Mouse (Mus musculus) hindbrain, embryonic 15.5 days (tissue): ENCODE measurements around the gene Pold3. TPM values are rescaled to one million over a fixed set of nuclear protein-coding genes. Genes with fewer than 3 reads are reported as not detected.

Source experiments
- ATAC-seq: fragments of 200-750 bp; cut with Nextera tagmentation; 2 replicates; pipeline ENCODE4 v1.8.0; 2017; ENCODE audit warnings: low read depth, moderate number of reproducible peaks, moderate TSS enrichment; ENCODE audit not compliant: low FRiP score
- H3K27ac ChIP-seq: fragments of 300-500 bp; sonication (generic); replicated peaks from 2 replicates; pipeline ENCODE4 v1.5.1; 2015; ENCODE audit warnings: mild to moderate bottlenecking, inconsistent platforms
- H3K27me3 ChIP-seq: fragments of 300-500 bp; sonication (generic); 2 replicates; pipeline ENCODE4 v1.6.1; 2015; ENCODE audit warnings: control low read depth, inconsistent platforms
- H3K36me3 ChIP-seq: fragments of 300-500 bp; sonication (generic); 2 replicates; pipeline ENCODE4 v1.6.1; 2015; ENCODE audit warnings: control low read depth, inconsistent platforms
- H3K4me1 ChIP-seq: fragments of 300-500 bp; sonication (generic); replicated peaks from 2 replicates; pipeline ENCODE4 v1.6.1; 2015; ENCODE audit warnings: control low read depth, inconsistent platforms
- H3K4me2 ChIP-seq: fragments of 300-500 bp; sonication (generic); 2 replicates; pipeline ENCODE4 v1.6.1; 2015; ENCODE audit warnings: moderate library complexity, mild to moderate bottlenecking, inconsistent platforms
- H3K4me3 ChIP-seq: fragments of 300-500 bp; sonication (generic); 2 replicates; pipeline ENCODE4 v1.5.1; 2015; ENCODE audit warnings: mild to moderate bottlenecking, inconsistent platforms
- H3K9ac ChIP-seq: fragments of 300-500 bp; sonication (generic); 2 replicates; pipeline ENCODE4 v1.6.1; 2015; ENCODE audit warnings: inconsistent platforms
- H3K9me3 ChIP-seq: fragments of 300-500 bp; sonication (generic); 2 replicates; pipeline ENCODE4 v1.6.1; 2016; ENCODE audit warnings: control low read depth, inconsistent platforms
- WGBS: fragments of 180-500 bp; shearing (Covaris S2); methylation state at CpG from one replicate; pipeline ENCODE4 v1.1.7; 2015; 5-methylcytosine and 5-hydroxymethylcytosine counted together
- polyA plus RNA-seq: library from polyadenylated mRNA; unstranded; fragments of >200 nt; fragmentation: Nextera tagmentation; extraction: Ambion mirVana; gene quantifications from 2 replicates; pipeline ENCODE4 v1.2.1, GENCODE M21; 2015

Gene Pold3
- 44.9 and 45.6 TPM in 2 replicates for polyA plus RNA-seq

DNA sequence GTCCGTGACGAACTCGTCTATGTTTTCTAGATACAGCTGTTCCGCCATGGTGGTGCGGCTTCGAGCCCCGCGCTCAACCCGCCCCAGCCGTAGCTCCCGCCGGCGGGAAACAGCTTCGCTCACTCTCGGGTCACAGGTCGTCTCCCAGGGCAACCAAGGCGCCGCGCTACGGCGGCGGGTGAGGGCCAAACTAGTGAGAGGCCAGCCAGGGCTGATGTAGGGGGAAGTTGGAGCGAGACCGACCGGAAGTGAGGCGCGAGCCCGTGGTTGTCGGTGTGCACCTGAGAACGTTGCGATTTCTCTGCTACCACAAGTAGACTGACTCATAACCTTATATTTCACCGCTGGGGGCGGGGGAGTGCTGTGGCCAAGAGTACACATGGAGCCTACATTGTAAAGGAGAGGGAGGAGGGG, at the start of gene Pold3:
TSS of gene Pold3 (minus strand) at position 190 of the 414 bp plus-strand sequence.
- Histone ChIP-seq H3K36me3 (peaks cover 9% of the 10 kb centered on the region), H3K4me3 (peak within 1 kb of the TSS; percentile 99), H3K9me3 (no peaks in the 10 kb centered on the region), H3K27me3 (no peaks in the 10 kb centered on the region), H3K9ac (peak within 1 kb of the TSS; percentile 93), H3K27ac (peak within 1 kb of the TSS; percentile 88), H3K4me1 (peaks cover 21% of the 10 kb centered on the region), H3K4me2 (peak within 1 kb of the TSS; percentile 91)
- under 1% methylated on average over 33 of the region's 33 CpGs for WGBS
- ATAC-seq, result peak; percentile 98

DNA sequence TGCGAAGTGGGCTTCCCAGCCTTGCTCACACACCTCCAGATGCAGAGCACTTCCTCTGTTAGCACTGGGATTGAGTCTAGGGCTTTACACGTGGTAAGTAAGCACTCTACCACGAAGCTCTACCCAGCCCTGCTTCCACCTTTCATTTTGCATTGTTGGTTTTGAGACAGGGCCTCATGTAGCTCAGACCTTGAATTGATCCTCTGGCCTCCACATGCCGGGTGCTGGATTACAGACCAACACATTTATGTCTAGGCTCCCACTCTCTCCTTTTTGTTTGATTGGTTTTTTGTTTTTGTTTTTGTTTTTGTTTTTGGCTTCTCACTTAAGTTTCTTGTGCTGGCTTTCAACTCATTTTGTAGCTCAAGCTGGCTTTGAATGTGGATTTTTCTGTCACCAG, 49.4 kb upstream of the Pold3 start:
- H3K27ac ChIP-seq, result no peak overlapping the region
- WGBS, result 68% methylated on average over 4 of the region's 4 CpGs

DNA sequence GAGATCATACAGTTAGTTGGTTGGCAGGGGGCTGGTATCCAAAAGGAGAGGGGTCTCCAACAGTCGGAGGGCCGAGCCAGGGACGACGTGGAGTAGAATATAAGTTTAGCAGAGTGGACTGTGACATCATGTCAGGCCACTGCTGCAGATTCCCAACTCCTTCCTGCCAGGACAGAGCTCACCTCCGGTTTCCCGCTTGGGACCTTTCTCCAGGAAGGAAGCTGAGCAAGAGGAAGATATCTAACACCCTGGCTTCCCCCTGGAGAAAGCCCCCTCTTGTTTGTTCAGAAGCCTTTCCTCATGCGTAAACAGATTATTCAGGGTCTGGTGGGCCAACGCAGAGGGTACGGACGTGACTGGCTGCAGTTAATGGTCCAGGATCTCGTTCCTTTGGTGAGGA, 47.3 kb upstream of the Pold3 start:
- Histone ChIP-seq H3K4me2 (no peak overlapping the region), H3K27me3 (no peaks in the 10 kb centered on the region), H3K4me3 (no peak overlapping the region), H3K9ac (no peak overlapping the region), H3K27ac (no peak overlapping the region), H3K9me3 (no peaks in the 10 kb centered on the region), H3K4me1 (no peaks in the 10 kb centered on the region), H3K36me3 (no peaks in the 10 kb centered on the region)
- 80% methylated on average over 11 of the region's 11 CpGs for WGBS
- no peak for ATAC-seq

More for the DNA sequence above, 49.4 kb upstream of the Pold3 start:
- Histone ChIP-seq H3K4me3 (no peak overlapping the region), H3K9me3 (no peaks in the 10 kb centered on the region), H3K4me2 (no peak overlapping the region), H3K4me1 (no peaks in the 10 kb centered on the region), H3K9ac (no peak overlapping the region), H3K36me3 (no peaks in the 10 kb centered on the region), H3K27me3 (no peaks in the 10 kb centered on the region)
- no peak for ATAC-seq

DNA sequence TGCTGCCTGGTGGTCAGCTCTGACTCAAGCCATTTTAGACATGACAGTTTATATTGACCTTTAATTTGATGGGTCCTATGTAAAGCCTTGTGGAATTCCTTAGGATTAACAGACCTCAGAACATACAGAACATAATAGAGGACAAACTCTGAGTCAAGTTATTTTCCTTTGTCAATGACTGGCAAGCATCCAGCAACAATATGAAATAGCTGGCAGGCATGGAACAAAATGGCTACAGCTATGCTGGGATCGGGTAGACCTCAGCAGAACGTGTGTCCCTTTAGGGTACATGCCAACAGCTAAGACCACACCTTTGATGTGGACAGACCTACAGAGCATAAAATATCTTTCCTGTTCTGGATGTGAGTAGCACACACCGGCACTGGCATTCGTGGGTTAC, 42.1 kb upstream of the Pold3 start:
- Histone ChIP-seq H3K4me1 (peaks cover 7% of the 10 kb centered on the region), H3K4me2 (no peak overlapping the region), H3K27ac (no peak overlapping the region), H3K36me3 (no peaks in the 10 kb centered on the region), H3K27me3 (no peaks in the 10 kb centered on the region), H3K9ac (no peak overlapping the region), H3K4me3 (no peak overlapping the region), H3K9me3 (no peaks in the 10 kb centered on the region)
- WGBS, result 76% methylated on average over 4 of the region's 4 CpGs
- no peak for ATAC-seq

DNA sequence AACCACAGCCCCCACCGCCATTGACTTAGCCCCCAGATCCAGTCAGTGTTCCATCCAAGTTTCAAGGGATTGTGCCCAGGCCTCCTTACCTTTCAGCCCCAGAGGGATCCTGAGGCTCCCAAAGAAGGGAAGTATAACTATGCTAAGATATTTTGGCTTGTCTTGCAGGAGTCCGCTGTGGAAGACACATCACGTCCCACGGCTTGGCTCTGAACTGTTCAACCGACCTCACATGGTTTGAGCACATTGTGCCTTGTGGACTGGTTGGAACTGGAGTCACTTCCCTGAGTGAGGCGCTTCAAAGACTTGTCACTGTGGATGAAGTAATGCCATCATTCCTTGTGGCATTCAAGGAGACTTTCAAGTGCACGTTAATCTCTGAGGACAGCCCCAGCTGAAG, 38.6 kb upstream of the Pold3 start:
- peaks cover 7% of the 10 kb centered on the region for H3K4me1 ChIP-seq
- no peaks in the 10 kb centered on the region for H3K9me3 ChIP-seq
- H3K4me3 ChIP-seq, result peak overlapping the region; percentile 65
- ATAC-seq, result no peak
- peak overlapping the region; percentile 83 for H3K9ac ChIP-seq
- H3K4me2 ChIP-seq, result peak overlapping the region; percentile 65
- 63% methylated on average over 7 of the region's 7 CpGs for WGBS
- no peaks in the 10 kb centered on the region for H3K27me3 ChIP-seq
- peak overlapping the region; percentile 89; the same call in 1 of the 2 replicates for H3K27ac ChIP-seq
- no peaks in the 10 kb centered on the region for H3K36me3 ChIP-seq

DNA sequence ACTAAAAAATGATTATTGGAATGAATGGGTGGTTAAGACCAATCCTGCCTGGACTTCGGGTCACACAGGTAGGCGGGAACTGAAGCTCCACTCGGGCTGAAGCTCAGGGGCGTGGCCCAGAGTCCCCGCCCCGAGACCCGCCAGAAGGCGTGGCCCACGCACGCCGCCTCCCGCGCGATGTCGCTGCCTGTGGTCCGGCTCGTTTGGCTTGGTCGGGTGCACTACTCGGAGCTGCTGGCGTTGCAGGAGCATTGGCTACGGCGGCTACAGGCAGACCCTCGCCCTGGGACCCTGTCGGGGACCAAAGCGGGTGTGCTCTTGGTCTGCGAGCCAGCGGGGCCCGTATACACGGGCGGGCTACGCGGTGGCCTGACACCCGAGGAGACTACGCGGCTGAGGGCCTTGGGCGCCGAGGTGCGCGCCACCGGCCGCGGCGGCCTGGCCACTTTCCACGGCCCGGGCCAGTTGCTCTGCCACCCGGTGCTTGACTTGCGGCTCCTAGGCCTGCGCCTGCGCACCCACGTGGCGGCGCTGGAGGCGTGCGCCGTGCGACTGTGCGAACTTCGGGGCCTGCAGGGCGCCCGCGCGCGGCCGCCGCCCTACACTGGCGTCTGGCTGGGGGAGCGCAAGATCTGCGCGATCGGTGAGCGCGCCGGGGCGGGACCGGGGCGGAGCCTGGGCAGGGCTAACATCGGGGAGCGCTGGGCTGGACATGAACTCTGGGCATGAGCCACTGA, 37.9 kb upstream of the Pold3 start, which contains the start of gene Lipt2:
TSS of gene Lipt2 (plus strand) at position 173 of the 737 bp plus-strand sequence.
- Histone ChIP-seq H3K4me3 (peak within 1 kb of the TSS; percentile 65), H3K4me1 (peaks cover 7% of the 10 kb centered on the region), H3K9me3 (no peaks in the 10 kb centered on the region), H3K27me3 (no peaks in the 10 kb centered on the region), H3K9ac (peak within 1 kb of the TSS; percentile 83), H3K36me3 (no peaks in the 10 kb centered on the region), H3K27ac (peak within 1 kb of the TSS; percentile 89), H3K4me2 (peak within 1 kb of the TSS; percentile 65)
- ATAC-seq, result peak; percentile 98
- under 1% methylated on average over 78 of the region's 78 CpGs for WGBS

DNA sequence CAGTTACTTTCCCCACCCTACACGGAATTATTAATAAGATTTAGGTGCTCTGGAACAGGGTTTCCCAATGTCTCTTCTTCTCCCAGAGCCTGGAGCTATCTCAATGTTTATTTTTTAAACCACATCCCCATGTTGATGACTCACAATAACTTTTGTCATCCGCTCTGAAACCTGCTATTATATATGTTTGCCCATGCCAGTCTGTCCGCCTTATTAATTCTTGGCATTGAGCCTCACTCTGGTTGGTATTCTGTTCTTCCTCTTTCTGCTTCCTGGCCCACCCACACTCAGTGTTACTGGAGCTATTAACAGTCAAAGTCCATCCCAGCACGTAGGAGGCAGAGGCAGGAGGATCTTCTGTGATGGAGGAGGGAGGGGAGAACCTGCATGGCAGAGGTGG, 36.3 kb upstream of the Pold3 start:
- no peaks in the 10 kb centered on the region for H3K9me3 ChIP-seq
- WGBS, result 82% methylated on average over 4 of the region's 4 CpGs
- H3K4me3 ChIP-seq, result no peak overlapping the region
- no peak overlapping the region for H3K27ac ChIP-seq
- ATAC-seq, result no peak
- H3K27me3 ChIP-seq, result no peaks in the 10 kb centered on the region
- H3K9ac ChIP-seq, result no peak overlapping the region
- peaks cover 7% of the 10 kb centered on the region for H3K4me1 ChIP-seq
- no peak overlapping the region for H3K4me2 ChIP-seq
- H3K36me3 ChIP-seq, result no peaks in the 10 kb centered on the region

DNA sequence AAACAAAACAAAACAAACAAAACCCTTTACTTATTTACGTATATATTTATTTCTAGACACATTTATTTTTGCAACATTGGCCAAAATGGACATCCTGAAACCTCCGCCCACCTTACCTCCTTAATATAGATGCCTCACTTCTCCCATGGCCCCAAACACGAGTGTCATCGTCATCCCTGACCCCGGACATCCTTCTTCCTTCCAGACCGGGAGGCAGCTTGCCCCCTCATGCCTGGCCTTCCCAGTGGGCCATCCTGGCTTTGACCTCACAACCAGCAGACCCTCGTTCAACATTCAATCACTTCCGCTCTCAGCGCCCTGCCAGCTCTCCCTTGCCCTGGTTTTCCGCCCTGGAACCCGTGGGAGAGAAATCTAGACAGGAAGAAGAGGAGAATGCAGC, 29.3 kb upstream of the Pold3 start:
- Histone ChIP-seq H3K9ac (no peak overlapping the region), H3K27ac (no peak overlapping the region), H3K4me2 (no peak overlapping the region), H3K9me3 (no peaks in the 10 kb centered on the region), H3K36me3 (no peaks in the 10 kb centered on the region), H3K27me3 (no peaks in the 10 kb centered on the region), H3K4me1 (no peaks in the 10 kb centered on the region), H3K4me3 (no peak overlapping the region)
- no peak for ATAC-seq
- 75% methylated on average over 11 of the region's 11 CpGs for whole genome bisulfite sequencing

DNA sequence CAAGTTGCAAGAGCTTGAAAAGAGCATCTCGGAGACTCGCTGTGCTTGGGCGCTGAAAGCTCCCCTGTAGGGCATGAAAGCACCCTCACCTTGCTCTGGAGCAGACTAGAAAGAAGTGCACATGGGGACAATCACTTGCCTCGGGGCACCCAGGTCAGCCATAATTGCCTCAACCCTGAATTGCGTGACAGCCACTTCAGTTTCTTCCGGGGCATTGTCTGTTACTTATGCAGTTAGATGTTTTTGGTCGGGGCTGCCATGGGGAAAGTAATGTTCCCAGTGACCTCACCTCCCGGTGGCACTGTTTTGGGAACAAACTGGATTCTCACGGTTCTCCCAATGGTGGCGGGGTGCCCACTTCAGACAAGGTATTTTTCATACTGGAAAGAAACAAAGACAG, 28.7 kb upstream of the Pold3 start:
- 52% methylated on average over 10 of the region's 10 CpGs for WGBS

DNA sequence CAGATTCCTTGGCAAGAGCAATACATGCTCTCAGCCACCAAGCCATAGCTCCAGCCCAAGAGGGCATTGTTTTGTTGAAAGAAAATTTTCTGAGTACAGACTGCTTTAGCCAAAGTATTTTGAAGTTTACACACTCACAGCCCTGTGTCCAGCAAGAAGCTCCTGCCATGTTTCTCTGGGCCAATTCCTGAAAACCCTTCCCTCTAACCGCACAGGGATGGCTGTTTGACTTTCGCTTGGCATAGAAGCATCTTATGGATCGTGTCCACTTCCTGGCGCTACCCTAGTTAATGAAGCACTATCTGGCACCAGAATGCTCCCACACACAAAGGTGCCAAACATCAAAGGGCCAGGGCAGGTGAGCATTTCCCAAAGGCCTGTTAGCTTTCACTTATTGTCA, 27.2 kb upstream of the Pold3 start:
- Histone ChIP-seq H3K27ac (no peak overlapping the region), H3K9ac (no peak overlapping the region), H3K4me1 (no peaks in the 10 kb centered on the region), H3K9me3 (no peaks in the 10 kb centered on the region), H3K27me3 (no peaks in the 10 kb centered on the region), H3K4me2 (no peak overlapping the region), H3K4me3 (no peak overlapping the region), H3K36me3 (no peaks in the 10 kb centered on the region)
- WGBS, result 95% methylated on average over 4 of the region's 4 CpGs
- ATAC-seq, result no peak

More for the DNA sequence above, 28.7 kb upstream of the Pold3 start:
- Histone ChIP-seq H3K9me3 (no peaks in the 10 kb centered on the region), H3K27ac (no peak overlapping the region), H3K4me1 (no peaks in the 10 kb centered on the region), H3K9ac (no peak overlapping the region), H3K4me2 (no peak overlapping the region), H3K27me3 (no peaks in the 10 kb centered on the region), H3K4me3 (no peak overlapping the region), H3K36me3 (no peaks in the 10 kb centered on the region)
- no peak for ATAC-seq

DNA sequence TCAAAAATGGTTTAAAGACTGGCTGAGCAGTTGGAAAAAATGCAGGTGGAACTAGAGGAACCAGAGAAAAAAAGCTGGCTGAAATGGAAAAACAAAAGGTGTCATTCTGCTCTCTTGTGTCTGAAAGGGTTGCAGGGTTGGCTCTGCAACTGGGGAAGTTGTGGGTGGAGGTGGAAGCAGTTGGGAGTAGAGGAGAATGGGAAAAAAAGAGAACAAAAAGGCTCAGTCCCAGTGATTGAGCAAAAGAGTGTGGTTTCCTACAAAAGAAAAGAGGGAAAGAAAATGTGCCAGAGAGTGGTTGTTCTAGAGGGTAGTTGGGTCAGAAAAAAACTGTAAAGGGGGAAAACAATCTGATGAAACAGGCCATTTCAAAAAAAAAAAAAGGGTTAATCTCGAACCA, 19.2 kb upstream of the Pold3 start:
- 59% methylated on average over 1 of the region's 1 CpGs for WGBS
- no peaks in the 10 kb centered on the region for H3K4me1 ChIP-seq
- H3K4me2 ChIP-seq, result no peak overlapping the region
- no peak overlapping the region for H3K27ac ChIP-seq
- no peaks in the 10 kb centered on the region for H3K27me3 ChIP-seq
- no peaks in the 10 kb centered on the region for H3K36me3 ChIP-seq
- H3K4me3 ChIP-seq, result no peak overlapping the region
- ATAC-seq, result no peak
- H3K9me3 ChIP-seq, result no peaks in the 10 kb centered on the region
- no peak overlapping the region for H3K9ac ChIP-seq

DNA sequence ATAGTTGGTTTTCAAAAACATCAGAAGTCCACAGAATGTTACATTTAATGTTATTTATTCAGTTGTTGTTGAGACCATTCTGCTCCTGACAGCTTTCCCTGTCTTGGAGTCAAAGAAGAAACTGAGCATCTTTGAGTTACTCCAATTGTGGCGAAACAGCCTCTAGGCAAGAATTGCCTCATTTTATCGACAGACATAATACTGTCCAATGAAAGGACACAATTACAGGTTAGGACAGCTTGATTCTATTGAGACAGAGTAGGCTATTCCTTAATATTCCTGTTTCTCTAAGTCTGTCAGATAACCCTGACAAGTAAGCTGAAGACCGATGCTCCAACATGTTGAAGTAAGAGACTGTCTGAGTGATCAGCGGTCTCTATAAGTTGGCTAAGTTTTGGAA, 16.7 kb upstream of the Pold3 start:
- H3K4me1 ChIP-seq, result no peaks in the 10 kb centered on the region
- WGBS, result 91% methylated on average over 4 of the region's 4 CpGs
- H3K27me3 ChIP-seq, result no peaks in the 10 kb centered on the region
- no peak overlapping the region for H3K27ac ChIP-seq
- no peak overlapping the region for H3K4me3 ChIP-seq
- no peak for ATAC-seq
- H3K9me3 ChIP-seq, result no peaks in the 10 kb centered on the region
- no peak overlapping the region for H3K4me2 ChIP-seq
- no peaks in the 10 kb centered on the region for H3K36me3 ChIP-seq
- no peak overlapping the region for H3K9ac ChIP-seq

DNA sequence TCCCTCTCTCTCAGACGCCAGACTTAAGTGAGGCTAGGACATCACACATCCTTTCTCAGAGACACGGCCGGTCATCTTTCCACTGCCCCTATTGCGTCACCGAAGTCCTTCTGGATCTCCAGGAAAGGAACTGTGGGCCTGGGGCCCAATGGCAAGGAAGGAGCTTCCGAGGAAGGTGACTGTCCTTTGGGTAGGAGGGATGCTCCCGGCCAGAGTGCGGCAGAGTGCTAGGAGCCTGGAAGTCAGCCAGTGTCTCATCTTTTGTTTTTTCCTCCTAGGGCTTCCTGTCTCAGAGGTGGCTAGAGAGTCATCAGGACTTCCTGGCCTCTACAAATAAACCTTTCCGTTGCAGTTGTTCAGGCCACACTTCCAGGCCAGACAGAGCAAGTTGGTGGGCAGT, 15.7 kb upstream of the Pold3 start:
- no peak overlapping the region for H3K9ac ChIP-seq
- 85% methylated on average over 9 of the region's 9 CpGs for WGBS
- no peak for ATAC-seq
- no peaks in the 10 kb centered on the region for H3K27me3 ChIP-seq
- H3K9me3 ChIP-seq, result no peaks in the 10 kb centered on the region
- H3K36me3 ChIP-seq, result no peaks in the 10 kb centered on the region
- no peak overlapping the region for H3K4me3 ChIP-seq
- no peak overlapping the region for H3K27ac ChIP-seq
- no peaks in the 10 kb centered on the region for H3K4me1 ChIP-seq
- H3K4me2 ChIP-seq, result no peak overlapping the region
